Mouse (Mus musculus): ENCODE data around the gene Gm5089. TPM values are rescaled to one million over a fixed set of nuclear protein-coding genes. Genes with fewer than 3 reads are reported as not detected.
"Not testable (repeated sequence)": the region's sequence is repeated elsewhere in the genome, so short reads cannot be mapped to it uniquely, and the experiment has no call there.

Gene Gm5089
- polyA plus RNA-seq, 1 experiment from 2014 or later = not detected

GRCm38 (mm10) chr14:122467926-122468841, 17.3 kb upstream of the Gm5089 start:
- WGBS (ENCODE audit: insufficient replicate concordance) = 4% methylated on average over 23 of the region's 23 CpGs

DNA sequence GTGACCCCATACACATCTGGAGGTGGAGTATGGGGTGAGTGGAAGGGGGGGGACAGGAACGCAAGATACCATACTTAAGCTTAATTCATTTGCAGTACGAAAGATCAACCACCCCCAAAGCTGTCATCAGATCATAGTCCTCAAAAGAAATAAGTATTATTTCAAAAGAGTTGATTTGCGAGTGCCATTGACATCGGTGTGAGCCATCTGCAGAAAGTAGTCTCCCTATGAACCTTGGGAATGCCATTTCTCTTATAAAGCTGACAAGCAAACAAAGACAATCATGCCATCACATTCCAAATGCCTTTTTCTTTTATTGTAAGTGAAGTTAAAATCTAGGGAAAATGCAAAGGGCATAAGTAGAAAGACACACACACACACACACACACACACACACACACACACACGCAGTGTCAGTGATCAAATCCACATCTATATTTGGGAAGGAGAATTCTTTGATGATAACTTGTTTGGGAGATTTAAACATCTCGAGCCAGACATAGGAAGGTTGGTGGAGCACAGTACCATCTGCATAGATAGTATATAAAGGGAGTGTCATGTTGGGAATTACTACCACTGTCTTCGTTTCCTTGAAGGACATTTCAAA, 15.9 kb upstream of the Gm5089 start:
- Histone ChIP-seq H3K9me3 (replicated peaks) (no peaks in the 10 kb centered on the region), H3K4me1 (replicated peaks) (peaks cover 14% of the 10 kb centered on the region), H3K9ac (no peak overlapping the region), H3K27ac (replicated peaks) (no peak overlapping the region), H3K27me3 (peaks cover 100% of the 10 kb centered on the region), H3K36me3 (replicated peaks) (no peaks in the 10 kb centered on the region), H3K4me3 (replicated peaks) (no peak overlapping the region), H3K4me2 (no peak overlapping the region)
- no peak for ATAC-seq (ENCODE audit: insufficient read depth)
- WGBS (ENCODE audit: insufficient replicate concordance) = 44% methylated on average over 7 of the region's 7 CpGs

More at GRCm38 (mm10) chr14:122467926-122468841, 17.3 kb upstream of the Gm5089 start:
- Histone ChIP-seq H3K9ac (no peak overlapping the region), H3K4me3 (replicated peaks) (no peak overlapping the region), H3K4me2 (no peak overlapping the region), H3K27ac (replicated peaks) (no peak overlapping the region), H3K27me3 (peaks cover 100% of the 10 kb centered on the region), H3K9me3 (replicated peaks) (no peaks in the 10 kb centered on the region), H3K36me3 (replicated peaks) (no peaks in the 10 kb centered on the region), H3K4me1 (replicated peaks) (peaks cover 14% of the 10 kb centered on the region)
- no peak for ATAC-seq (ENCODE audit: insufficient read depth)

DNA sequence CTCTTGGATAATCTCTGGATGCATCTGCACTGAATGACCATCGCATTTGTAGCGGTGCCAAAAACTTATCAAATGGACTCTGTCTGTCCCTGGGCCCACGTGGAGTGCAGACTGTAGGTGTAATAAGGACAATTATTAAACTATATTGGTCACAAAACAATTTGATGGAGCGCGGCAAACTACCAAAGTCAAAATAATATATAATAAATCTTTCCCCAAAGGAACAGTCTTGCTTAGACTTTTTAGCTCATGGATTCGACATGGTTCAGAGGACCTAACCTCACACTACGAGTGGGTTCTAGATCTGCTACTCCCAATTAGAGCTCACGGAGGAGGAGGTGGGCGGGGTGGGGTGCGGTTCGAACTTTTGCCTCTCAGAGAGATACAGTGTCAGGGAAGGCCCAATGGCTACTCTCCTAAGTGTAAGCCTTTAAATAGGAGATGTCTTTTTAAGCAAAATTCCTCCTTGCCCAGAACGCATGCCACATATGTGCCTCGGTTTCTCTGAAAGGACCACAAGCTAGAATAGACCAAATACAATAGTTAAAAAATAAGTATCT, 15.1 kb upstream of the Gm5089 start:
- no peak overlapping the region for H3K27ac ChIP-seq (replicated peaks)
- no peak overlapping the region for H3K4me2 ChIP-seq
- no peak for ATAC-seq (ENCODE audit: insufficient read depth)
- 16% methylated on average over 13 of the region's 13 CpGs for WGBS (ENCODE audit: insufficient replicate concordance)
- peaks cover 14% of the 10 kb centered on the region for H3K4me1 ChIP-seq (replicated peaks)
- no peaks in the 10 kb centered on the region for H3K36me3 ChIP-seq (replicated peaks)
- peaks cover 98% of the 10 kb centered on the region for H3K27me3 ChIP-seq
- H3K4me3 ChIP-seq (replicated peaks) = no peak overlapping the region
- no peak overlapping the region for H3K9ac ChIP-seq
- H3K9me3 ChIP-seq (replicated peaks) = no peaks in the 10 kb centered on the region

DNA sequence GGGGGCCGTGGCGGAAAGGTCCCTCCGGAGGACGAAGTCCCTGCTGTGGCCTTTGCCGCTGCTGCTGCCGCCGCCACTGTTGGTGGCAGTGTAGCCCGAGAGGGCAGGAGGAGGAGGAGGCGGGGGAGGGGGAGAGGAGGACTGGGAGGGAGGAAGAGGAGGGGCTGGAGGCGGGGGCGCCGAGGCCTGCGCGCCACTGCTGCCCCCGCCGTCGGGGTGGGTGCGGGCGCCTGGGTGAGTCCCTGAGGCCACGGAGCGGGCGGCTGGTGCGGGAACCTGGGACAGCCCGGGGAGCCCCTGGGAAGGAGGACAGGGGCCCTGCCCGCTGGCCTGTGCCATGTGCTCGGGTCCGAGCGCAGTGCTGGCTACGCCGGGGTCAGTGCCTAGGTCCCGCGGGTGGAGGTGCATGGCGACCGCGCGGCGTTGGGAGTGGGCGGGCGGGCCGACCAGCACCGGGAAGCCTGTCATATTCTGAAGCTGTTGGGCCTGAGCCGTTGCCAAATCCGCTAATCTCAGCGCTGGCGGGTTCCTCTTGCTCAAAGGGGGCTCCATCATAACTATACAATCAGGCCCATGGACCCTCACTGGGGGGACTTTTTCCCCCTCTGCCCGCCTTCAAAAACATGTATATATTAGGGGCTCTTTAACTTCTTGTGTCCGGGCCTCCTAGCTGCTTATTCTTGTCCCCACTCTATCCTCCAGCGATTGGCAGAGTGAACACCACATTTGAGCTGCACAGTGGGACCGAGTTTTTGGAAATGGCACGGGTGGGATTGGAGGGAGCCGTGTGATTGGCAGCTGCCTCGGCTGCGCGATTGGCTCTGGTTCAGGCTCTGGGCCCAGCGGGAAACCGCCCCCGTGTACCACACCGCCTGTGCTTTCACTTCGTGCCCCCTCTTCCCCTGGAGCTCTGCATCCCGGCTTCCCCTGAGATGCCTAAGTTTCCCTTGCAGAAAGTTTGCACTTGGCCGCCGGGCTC, 14.1 kb upstream of the Gm5089 start, which contains the start of gene Zic5:
Zic5 (minus strand) TSS at position 915 of the 979 bp plus-strand sequence.
- Histone ChIP-seq H3K9ac (no peak within 1 kb of the TSS), H3K27me3 (peaks cover 95% of the 10 kb centered on the region), H3K4me2 (peak within 1 kb of the TSS; percentile 74), H3K4me3 (replicated peaks) (peak within 1 kb of the TSS; percentile 49), H3K27ac (replicated peaks) (no peak within 1 kb of the TSS), H3K4me1 (replicated peaks) (peaks cover 14% of the 10 kb centered on the region), H3K9me3 (replicated peaks) (no peaks in the 10 kb centered on the region), H3K36me3 (replicated peaks) (no peaks in the 10 kb centered on the region)
- 2% methylated on average over 62 of the region's 62 CpGs for WGBS (ENCODE audit: insufficient replicate concordance)
- no peak; the same call in 1 of the 2 replicates for ATAC-seq (ENCODE audit: insufficient read depth)

GRCm38 (mm10) chr14:122464351-122464762, 13.4 kb upstream of the Gm5089 start:
- H3K27me3 ChIP-seq = peaks cover 94% of the 10 kb centered on the region
- peaks cover 14% of the 10 kb centered on the region for H3K4me1 ChIP-seq (replicated peaks)
- H3K4me3 ChIP-seq (replicated peaks) = peak overlapping the region; percentile 49
- no peaks in the 10 kb centered on the region for H3K36me3 ChIP-seq (replicated peaks)
- no peak overlapping the region for H3K27ac ChIP-seq (replicated peaks)
- ATAC-seq (ENCODE audit: insufficient read depth) = no peak
- under 1% methylated on average over 60 of the region's 62 CpGs for WGBS (ENCODE audit: insufficient replicate concordance)
- peak overlapping the region; percentile 74 for H3K4me2 ChIP-seq
- H3K9ac ChIP-seq = no peak overlapping the region
- H3K9me3 ChIP-seq (replicated peaks) = no peaks in the 10 kb centered on the region

DNA sequence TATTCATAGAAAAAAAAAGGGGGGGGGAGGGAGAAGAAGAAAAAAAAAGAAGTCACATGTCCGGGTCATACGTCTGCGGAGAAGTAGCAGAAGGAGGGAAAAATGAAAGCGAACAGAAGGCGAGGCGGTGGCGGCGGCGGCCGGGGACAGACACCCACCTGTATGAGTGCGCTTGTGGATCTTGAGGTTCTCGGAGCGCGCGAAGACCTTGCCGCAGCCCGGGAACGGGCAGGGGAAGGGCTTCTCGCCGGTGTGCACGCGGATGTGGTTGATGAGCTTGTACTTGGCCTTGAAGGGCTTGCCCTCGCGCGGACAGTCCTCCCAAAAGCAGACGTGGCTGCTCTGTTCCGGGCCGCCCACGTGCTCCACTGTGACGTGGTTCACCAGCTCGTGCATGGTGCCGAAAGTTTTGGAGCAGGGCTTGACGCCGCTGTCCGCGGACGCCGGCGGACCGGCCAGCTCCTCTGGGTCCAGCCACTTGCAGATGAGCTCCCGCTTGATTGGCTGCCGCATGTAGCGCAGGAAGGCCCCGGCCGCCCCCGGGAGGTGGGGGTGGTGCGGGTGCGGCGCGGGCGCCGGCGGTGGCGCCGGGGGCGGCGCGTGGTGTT, 12.9 kb upstream of the Gm5089 start:
- Histone ChIP-seq H3K4me3 (replicated peaks) (peak overlapping the region; percentile 49), H3K4me1 (replicated peaks) (peaks cover 14% of the 10 kb centered on the region), H3K4me2 (peak overlapping the region; percentile 74), H3K27me3 (peaks cover 88% of the 10 kb centered on the region)
- not testable (repeated sequence) for H3K9me3 ChIP-seq (replicated peaks); H3K27ac ChIP-seq (replicated peaks); H3K9ac ChIP-seq; ATAC-seq (ENCODE audit: insufficient read depth); H3K36me3 ChIP-seq (replicated peaks)
- WGBS (ENCODE audit: insufficient replicate concordance) = under 1% methylated on average over 58 of the region's 58 CpGs

DNA sequence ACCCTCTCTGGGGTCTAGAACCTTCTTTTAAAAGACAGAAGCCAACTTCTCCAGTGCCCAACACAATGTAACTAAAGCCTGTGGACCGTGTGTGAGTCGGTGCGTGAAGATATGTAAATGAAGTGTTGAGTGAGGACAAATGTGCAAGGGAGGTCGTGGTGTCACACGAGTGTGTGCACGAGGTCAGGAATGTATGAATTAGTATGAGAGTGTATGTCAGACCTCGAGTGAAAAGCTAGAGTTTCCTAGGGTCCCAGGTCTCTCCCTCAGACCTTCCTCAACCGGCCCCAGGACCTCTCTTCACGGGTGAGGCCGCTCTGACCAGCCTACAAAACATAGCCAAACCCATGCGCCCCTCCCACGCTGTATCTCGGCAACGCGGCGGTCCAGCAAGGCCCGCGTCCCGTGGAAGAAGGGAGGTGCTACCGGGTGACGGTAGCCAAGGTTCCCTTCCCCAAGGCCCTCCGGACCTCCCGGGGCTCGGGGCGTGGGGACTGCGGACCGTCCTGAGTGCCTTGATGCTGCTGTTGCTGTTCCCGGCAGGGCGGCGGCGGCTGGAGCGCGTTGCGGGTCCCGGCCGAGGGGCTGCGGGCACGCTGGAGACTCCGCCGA, 12.3 kb upstream of the Gm5089 start:
- WGBS (ENCODE audit: insufficient replicate concordance) = 2% methylated on average over 40 of the region's 40 CpGs
- no peak overlapping the region for H3K9ac ChIP-seq
- peak overlapping the region; percentile 74 for H3K4me2 ChIP-seq
- peak overlapping the region; percentile 49 for H3K4me3 ChIP-seq (replicated peaks)
- H3K36me3 ChIP-seq (replicated peaks) = no peaks in the 10 kb centered on the region
- peaks cover 14% of the 10 kb centered on the region for H3K4me1 ChIP-seq (replicated peaks)
- no peak for ATAC-seq (ENCODE audit: insufficient read depth)
- peaks cover 82% of the 10 kb centered on the region for H3K27me3 ChIP-seq
- H3K9me3 ChIP-seq (replicated peaks) = no peaks in the 10 kb centered on the region
- no peak overlapping the region for H3K27ac ChIP-seq (replicated peaks)

- ATAC-seq (ENCODE audit: insufficient read depth) = no peak
- peaks cover 77% of the 10 kb centered on the region for H3K27me3 ChIP-seq
- no peak overlapping the region for H3K4me2 ChIP-seq
- 19% methylated on average over 17 of the region's 17 CpGs for WGBS (ENCODE audit: insufficient replicate concordance)
- no peak overlapping the region for H3K27ac ChIP-seq (replicated peaks)
- no peaks in the 10 kb centered on the region for H3K9me3 ChIP-seq (replicated peaks)
- H3K4me1 ChIP-seq (replicated peaks) = peaks cover 14% of the 10 kb centered on the region
- no peak overlapping the region for H3K9ac ChIP-seq
- no peak overlapping the region for H3K4me3 ChIP-seq (replicated peaks)
- H3K36me3 ChIP-seq (replicated peaks) = no peaks in the 10 kb centered on the region
Measured at GRCm38 (mm10) chr14:122462689-122463079, 11.8 kb upstream of the Gm5089 start.

DNA sequence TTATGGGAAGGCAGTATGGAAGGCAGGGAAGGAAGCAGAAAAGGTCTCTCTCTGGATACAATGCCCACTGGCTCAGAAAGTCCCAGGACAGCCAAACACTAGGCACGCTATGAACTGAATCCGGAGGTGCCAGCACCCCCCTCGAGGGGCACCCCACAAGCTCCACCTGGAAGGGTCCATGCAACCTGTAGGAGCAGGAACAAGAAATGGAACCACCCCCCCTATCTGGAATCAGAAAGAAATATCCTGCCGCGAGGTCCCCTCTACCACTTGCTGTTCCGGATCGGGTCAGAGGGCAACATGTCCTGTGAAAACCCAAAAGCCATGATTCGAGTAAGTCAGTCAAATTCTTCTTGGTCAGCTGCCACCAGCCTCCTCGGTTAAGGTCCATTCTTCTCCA, 11.1 kb upstream of the Gm5089 start:
- Histone ChIP-seq H3K27ac (replicated peaks) (no peak overlapping the region), H3K9me3 (replicated peaks) (no peaks in the 10 kb centered on the region), H3K36me3 (replicated peaks) (no peaks in the 10 kb centered on the region), H3K4me3 (replicated peaks) (no peak overlapping the region), H3K27me3 (peaks cover 70% of the 10 kb centered on the region), H3K4me2 (no peak overlapping the region), H3K4me1 (replicated peaks) (peaks cover 14% of the 10 kb centered on the region), H3K9ac (no peak overlapping the region)
- WGBS (ENCODE audit: insufficient replicate concordance) = 32% methylated on average over 9 of the region's 9 CpGs
- ATAC-seq (ENCODE audit: insufficient read depth) = no peak

- peaks cover 14% of the 10 kb centered on the region for H3K4me1 ChIP-seq (replicated peaks)
- ATAC-seq (ENCODE audit: insufficient read depth) = no peak
Measured at GRCm38 (mm10) chr14:122461500-122461899, 10.6 kb upstream of the Gm5089 start.

More at GRCm38 (mm10) chr14:122461500-122461899, 10.6 kb upstream of the Gm5089 start:
- H3K4me2 ChIP-seq = no peak overlapping the region
- no peaks in the 10 kb centered on the region for H3K36me3 ChIP-seq (replicated peaks)
- H3K9ac ChIP-seq = no peak overlapping the region
- no peak overlapping the region for H3K4me3 ChIP-seq (replicated peaks)
- H3K27me3 ChIP-seq = peaks cover 65% of the 10 kb centered on the region
- no peak overlapping the region for H3K27ac ChIP-seq (replicated peaks)
- no peaks in the 10 kb centered on the region for H3K9me3 ChIP-seq (replicated peaks)
- 39% methylated on average over 3 of the region's 3 CpGs for WGBS (ENCODE audit: insufficient replicate concordance)
